Mouse (Mus musculus) left cerebral cortex, postnatal 10 days (tissue): Measurements from ENCODE around the gene Gpr183. TPM values are rescaled to one million over a fixed set of nuclear protein-coding genes. Genes with fewer than 3 reads are reported as not detected.

Source experiments
- DNase-seq, 2 experiments: peaks; one replicate each; pipeline ENCODE4 v3.0.0; 2021 to 2022; ENCODE audit warnings: low spot score in 2 of 2, mixed read lengths in 1 of 2; ENCODE audit errors: extremely low spot score in 1 of 2
- intact Hi-C: fragments of 180-260 bp; cut with DNase I; formaldehyde crosslinking; loops from one replicate; pipeline ENCODE4 v1.15.1; 2025
- total RNA-seq, 2 experiments: library from RNA; stranded (reverse); gene quantifications; 2 replicates each; pipeline ENCODE4 v1.2.3; 2021

The Gpr183 gene
- total RNA-seq, 2 experiments from 2014 or later, result 1.0 to 1.1 TPM

DNA sequence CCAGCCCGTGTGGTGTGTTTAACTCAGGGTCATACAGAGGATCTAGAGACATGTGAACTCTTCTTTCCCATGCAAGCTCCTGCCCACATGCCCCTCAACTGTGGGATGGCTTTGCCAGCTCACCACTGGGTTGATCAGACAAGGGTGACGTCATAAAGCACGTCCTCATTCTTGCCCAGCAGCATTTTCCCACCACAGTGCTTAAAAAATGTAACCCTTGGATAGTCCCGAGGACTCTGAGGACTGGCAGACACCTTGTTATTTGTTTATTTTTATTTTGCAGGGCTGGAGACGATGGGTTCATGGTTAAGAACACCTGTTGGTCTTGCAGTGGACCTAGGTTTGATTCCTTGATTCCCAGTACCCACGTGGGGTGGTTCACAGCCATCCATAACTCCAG, 25.9 kb upstream of the Gpr183 start:
- intact Hi-C loops, result no loop called here
- no peak for DNase-seq

DNA sequence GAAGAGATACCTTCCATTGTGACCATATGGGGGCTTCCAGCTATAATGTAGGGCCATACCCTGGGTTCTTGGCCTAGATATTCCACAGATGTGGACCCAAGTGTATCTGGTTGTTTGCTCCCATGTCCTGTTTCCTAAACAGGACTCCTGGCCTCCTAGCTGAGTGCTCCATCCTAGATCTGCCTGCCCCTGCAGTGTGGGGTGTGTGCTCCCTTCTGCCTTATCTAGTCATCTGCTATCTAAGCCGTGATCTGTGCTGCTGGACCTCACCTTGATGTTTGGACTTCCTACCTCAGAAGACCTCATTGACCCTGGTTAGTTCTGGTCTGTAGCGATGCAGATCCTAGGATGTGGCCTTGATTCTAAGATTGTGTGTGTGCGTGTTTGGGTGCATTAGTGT, 24.9 kb upstream of the Gpr183 start:
- intact Hi-C loops, result no loop called here
- DNase-seq, result no peak

DNA sequence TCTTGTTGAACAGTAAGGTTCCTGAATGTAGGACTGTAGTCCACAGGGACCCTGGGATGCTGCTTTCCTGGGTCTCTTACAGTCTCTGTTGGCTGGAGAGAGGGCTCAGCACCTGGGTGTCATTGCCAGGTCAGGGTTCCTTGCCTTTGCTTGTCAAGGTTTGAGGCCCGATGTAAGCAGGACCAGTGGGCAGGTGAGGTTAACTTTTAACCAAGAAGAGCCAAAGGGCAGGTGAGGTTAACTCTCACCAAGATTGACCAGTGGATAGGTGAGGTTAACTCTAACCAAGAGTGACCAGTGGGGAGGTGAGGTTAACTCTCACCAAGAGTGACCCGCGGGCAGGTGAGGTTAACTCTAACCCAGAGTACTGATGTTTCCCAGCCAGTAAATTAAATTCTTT, 24.3 kb upstream of the Gpr183 start:
- intact Hi-C loops, result no loop called here
- DNase-seq, result no peak

DNA sequence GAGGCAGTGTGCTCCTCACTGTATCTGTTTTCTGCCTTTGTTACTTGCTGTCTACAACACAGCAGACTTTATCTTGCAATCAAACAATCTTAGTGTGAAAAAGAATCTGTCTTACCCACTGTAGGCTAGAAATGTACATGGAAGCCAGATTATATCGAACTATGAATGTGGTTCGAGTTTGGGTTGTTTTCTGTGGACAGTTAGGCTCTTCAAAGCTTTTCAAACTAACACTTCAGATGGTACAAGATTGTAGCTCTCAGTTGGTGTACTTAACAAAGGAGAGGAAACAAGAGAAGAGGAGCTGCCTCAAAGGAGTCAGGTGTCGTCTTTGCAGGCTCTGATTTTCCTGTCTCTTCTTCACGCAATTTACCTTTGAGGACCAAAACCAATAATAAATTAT, 22.7 kb upstream of the Gpr183 start:
- intact Hi-C loops, result no loop called here
- no peak for DNase-seq

- DNase-seq, result no peak
- intact Hi-C loops, result no loop called here
Measured at GRCm38 (mm10) chr14:121987287-121987686, 22.3 kb upstream of the Gpr183 start.

- no peak for DNase-seq
- intact Hi-C loops, result no loop called here
Measured at GRCm38 (mm10) chr14:121986028-121986427, 21.0 kb upstream of the Gpr183 start.

GRCm38 (mm10) chr14:121985477-121985876, 20.5 kb upstream of the Gpr183 start:
- no peak for DNase-seq
- intact Hi-C loops, result no loop called here

GRCm38 (mm10) chr14:121983009-121983933, 18.3 kb upstream of the Gpr183 start:
- no peak for DNase-seq
- intact Hi-C loops, result no loop called here

DNA sequence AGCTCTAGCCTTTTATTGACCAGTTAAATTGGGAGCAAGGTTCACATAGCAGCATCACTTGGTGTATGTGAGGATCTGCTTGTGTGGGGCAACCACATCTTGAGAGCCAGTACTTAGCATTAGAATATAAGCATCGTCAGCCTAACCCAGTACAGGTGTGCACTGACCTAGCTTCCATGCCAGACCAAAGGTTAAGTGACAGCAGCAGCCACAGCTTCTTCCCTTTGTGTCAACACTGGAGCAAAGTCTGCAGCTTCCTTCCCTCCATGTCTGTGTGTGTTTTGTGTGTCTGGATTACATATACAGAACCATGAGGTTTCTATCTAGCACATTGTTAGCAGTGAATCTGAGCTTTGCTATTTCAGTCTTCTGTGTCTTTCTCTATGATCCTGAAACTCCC, 16.5 kb upstream of the Gpr183 start:
- intact Hi-C loops, result no loop called here

DNA sequence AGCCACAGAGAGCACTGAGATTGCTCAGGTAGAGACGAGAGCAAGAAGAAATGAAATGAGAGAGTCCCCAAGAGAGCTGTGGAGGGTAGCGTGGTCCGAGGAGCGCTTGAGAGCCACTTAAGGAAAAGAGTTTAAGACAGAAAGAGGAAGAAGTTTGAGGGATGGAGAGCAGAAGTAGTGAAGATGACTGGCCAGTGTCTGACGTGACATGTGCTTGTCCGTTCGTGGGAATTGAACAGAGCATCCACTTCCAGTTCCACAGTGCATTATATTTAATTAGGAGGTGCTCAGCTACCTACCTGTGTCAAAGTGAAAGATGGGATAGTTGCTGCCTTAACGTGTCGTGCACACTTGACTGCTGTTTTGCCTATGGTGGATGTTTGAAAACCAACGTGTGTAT, 8.1 kb upstream of the Gpr183 start:
- intact Hi-C loops, result no loop called here
- no peak for DNase-seq

More for the DNA sequence above, 16.5 kb upstream of the Gpr183 start:
- DNase-seq, result no peak

GRCm38 (mm10) chr14:121970402-121970801, 5.4 kb upstream of the Gpr183 start:
- intact Hi-C loops, result no loop called here
- no peak for DNase-seq

DNA sequence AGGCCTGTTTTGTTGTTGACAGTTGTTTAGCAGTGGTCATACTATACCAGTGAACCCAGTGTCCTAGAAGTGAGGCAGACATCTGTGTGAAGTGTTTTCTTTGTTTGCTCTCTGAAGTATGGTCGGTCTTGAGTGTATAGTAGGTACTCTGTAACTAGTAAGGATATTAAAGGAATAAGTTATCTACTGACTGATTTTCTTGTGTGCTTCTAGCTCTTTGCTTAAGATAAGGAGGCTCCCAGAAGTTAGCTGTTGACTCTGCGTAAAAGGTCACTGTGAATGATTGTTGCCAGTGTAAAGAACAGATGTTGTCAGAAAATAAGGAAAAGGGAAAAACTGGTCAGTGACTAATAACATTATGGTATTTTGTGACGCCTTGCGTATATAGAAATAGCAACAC, 2.1 kb upstream of the Gpr183 start:
- intact Hi-C loops, result no loop called here

DNA sequence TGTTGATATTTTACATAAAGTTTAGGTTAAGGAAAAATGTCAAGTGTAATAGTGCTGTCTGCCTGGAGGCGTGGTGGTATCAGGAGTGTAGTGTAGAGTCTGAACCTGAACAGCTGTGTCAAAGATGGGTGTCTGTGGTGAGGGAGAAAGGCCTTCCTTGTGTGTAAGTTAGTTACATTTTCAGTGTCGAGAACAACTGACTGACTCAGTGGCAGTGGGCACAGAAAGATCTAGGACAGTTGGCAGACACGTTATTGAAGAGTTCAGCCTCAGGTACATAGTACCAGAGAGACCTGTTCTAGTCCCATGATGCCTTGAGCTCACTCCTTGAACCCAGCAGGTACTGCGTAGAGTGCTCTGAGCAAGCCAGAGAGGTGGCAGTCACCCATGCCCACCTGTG, 466 bp upstream of the Gpr183 start:
- no peak for DNase-seq
- intact Hi-C loops, result no loop called here

More for the DNA sequence above, 2.1 kb upstream of the Gpr183 start:
- no peak for DNase-seq

- intact Hi-C loops, result no loop called here
- DNase-seq, result no peak
Measured at GRCm38 (mm10) chr14:121963942-121964335, 1.1 kb downstream of the Gpr183 start.

DNA sequence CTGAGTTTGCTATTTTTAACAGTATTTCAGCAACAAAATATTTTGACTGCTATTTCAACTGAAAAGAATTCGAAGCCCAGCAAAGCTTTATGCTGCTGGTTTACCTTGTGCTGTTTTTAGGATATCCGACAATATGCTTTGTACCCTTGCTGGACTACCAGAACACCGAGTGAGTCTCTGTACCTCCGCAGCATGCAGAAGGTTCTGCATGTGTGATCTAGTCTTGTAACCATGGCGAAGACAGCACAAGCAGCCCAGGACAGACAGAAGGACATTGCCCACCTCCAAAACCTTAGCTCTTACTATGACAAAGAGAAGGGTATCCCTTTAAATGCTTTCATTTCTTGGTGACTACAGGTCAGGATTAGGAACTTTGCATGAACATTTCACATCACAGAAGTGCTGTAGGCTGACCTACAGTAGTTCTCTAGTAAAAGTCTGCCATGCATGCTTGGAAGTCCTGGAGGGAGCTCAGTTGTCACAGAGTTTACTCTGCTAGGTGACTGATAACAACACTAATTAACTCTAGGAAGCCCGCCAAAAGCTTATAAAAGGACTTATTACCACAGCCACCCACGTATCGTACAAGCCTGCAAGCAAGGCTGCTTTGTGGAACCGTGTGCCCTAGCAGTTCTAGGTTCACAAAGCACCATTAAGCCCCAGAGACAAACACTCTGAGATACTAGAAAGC, 1.6 kb downstream of the Gpr183 start:
- DNase-seq, result no peak
- intact Hi-C loops, result no loop called here

GRCm38 (mm10) chr14:121962128-121962890, 2.7 kb downstream of the Gpr183 start:
- DNase-seq, result no peak
- intact Hi-C loops, result no loop called here

DNA sequence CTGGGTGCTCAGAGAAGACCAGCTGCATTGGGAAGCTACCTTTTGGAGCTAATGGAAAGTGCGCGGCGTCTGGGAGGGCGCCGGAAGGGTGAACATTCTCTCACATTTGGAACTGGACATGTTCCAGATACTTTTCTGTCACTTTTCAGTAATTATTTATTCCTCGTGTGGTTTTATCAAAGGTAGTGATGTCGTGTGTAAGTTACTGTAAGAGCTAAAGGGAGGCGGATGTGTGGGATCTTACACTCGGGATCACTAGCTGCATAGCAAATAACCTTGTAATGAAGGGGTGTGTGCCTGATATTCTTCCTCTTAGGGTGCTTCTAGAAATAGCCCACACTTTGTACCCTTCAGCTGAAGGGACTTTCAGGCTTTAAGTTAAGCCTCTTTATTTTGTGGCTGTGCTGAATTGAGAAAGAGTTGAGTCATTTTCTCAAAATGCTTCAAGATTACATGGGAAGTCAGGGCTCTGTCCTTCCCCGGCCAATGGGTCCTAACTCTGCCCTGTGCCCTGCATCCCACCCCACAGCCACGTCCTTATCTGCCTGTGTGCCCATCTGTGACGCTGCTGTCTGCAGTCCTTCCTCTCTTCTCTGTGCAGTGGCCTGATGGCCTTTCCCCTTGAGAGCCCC, 3.4 kb downstream of the Gpr183 start:
- intact Hi-C loops, result no loop called here

GRCm38 (mm10) chr14:121960997-121961396, 4.0 kb downstream of the Gpr183 start:
- no peak for DNase-seq
- intact Hi-C loops, result no loop called here

More for the DNA sequence above, 3.4 kb downstream of the Gpr183 start:
- DNase-seq, result no peak

DNA sequence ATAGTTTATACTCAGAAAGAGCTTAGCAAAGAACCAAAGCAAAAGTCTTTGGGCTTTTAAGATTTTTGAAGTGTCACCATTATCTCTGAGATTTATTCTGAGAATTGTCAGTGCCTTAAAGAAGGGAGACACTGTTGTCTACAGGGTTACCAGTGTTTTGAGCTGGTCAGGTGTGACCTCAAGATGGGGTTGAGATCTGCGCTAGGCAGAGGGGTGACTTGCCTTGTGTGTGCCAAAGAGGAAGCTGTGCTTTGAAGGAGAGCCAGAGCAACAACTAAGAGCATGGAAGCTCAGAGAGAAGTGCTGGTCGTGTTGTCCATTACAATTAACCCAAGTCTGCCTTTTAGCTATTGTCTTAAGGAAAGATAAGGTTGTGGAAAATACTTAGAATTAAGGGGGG, 4.5 kb downstream of the Gpr183 start:
- DNase-seq, result no peak
- intact Hi-C loops, result no loop called here
